Mouse (Mus musculus) retina, adult 2 months (tissue): ENCODE measurements around the gene Cdcp1.

Experiments used
- DNase-seq: peaks from one replicate; pipeline ENCODE4 v3.0.0-alpha.2; 2012; ENCODE audit warnings: low read depth, low spot score

The Cdcp1 gene

GRCm38 (mm10) chr9:123207895-123208294 is 7.9 kb downstream of the Cdcp1 start:
- DNase-seq, result no peak

- no peak for DNase-seq
These were observed 8.9 kb downstream of the Cdcp1 start for GRCm38 (mm10) chr9:123206948-123207347.

- no peak for DNase-seq
These were observed 9.3 kb downstream of the Cdcp1 start for GRCm38 (mm10) chr9:123206526-123206925.

GRCm38 (mm10) chr9:123200116-123200515 is 15.7 kb downstream of the Cdcp1 start:
- no peak for DNase-seq

- DNase-seq, result no peak
These were observed 27.6 kb downstream of the Cdcp1 start for GRCm38 (mm10) chr9:123188271-123188670.

GRCm38 (mm10) chr9:123187589-123187988 is 28.2 kb downstream of the Cdcp1 start:
- no peak for DNase-seq

- no peak for DNase-seq
These were observed 29.7 kb downstream of the Cdcp1 start for GRCm38 (mm10) chr9:123186151-123186550.

GRCm38 (mm10) chr9:123185546-123185945 is 30.3 kb downstream of the Cdcp1 start:
- no peak for DNase-seq

- no peak for DNase-seq
These were observed 32.6 kb downstream of the Cdcp1 start for GRCm38 (mm10) chr9:123183226-123183625.

GRCm38 (mm10) chr9:123180003-123180402 is 35.8 kb downstream of the Cdcp1 start:
- DNase-seq, result no peak

- DNase-seq, result no peak
These were observed 38.3 kb downstream of the Cdcp1 start for GRCm38 (mm10) chr9:123177380-123178048.

GRCm38 (mm10) chr9:123174356-123174755 is 41.5 kb downstream of the Cdcp1 start:
- DNase-seq, result no peak

GRCm38 (mm10) chr9:123173760-123174159 is 42.1 kb downstream of the Cdcp1 start:
- DNase-seq, result no peak

- DNase-seq, result no peak
These were observed 49.9 kb downstream of the Cdcp1 start for GRCm38 (mm10) chr9:123165781-123166443.

- no peak for DNase-seq
These were observed 52.7 kb downstream of the Cdcp1 start for GRCm38 (mm10) chr9:123162985-123163694.

- DNase-seq, result no peak
These were observed 54.0 kb downstream of the Cdcp1 start for GRCm38 (mm10) chr9:123161792-123162191.

GRCm38 (mm10) chr9:123159330-123159729 is 56.5 kb downstream of the Cdcp1 start:
- DNase-seq, result no peak

- DNase-seq, result peak; percentile 16
These were observed 57.6 kb downstream of the Cdcp1 start for GRCm38 (mm10) chr9:123158125-123158836.

GRCm38 (mm10) chr9:123157699-123158098 is 58.1 kb downstream of the Cdcp1 start:
- no peak for DNase-seq

GRCm38 (mm10) chr9:123156910-123157361 is 58.9 kb downstream of the Cdcp1 start:
- DNase-seq, result no peak

GRCm38 (mm10) chr9:123153121-123153520 is 62.7 kb downstream of the Cdcp1 start:
- DNase-seq, result no peak

- no peak for DNase-seq
These were observed 63.8 kb downstream of the Cdcp1 start for GRCm38 (mm10) chr9:123152026-123152425.
